Mouse (Mus musculus): ENCODE measurements at regions not wholly inside any gene's neighbourhood (a gene's known extent, or its start where the extent isn't known, plus 50 kb on each side); places are given as distances from the start of the nearest gene placed in this dataset.

- Histone ChIP-seq H3K36me3 (ENCODE audit: control insufficient read depth, insufficient read depth, low read length, poor library complexity, severe bottlenecking) (peaks cover 6% of the 10 kb centered on the region), H3K9ac (ENCODE audit: insufficient read depth, low read depth, low read length, poor library complexity, severe bottlenecking) (no peak overlapping the region), H3K4me1 (ENCODE audit: control insufficient read depth in 2 of 2, insufficient read depth in 2 of 2, low read length in 2 of 2, poor library complexity in 1 of 2) (0 out of 4 replicates have a peak, but pooled peaks cover 0 to 2% of the 10 kb centered on the region in 2 experiments), H3K9me3 (ENCODE audit: control insufficient read depth, insufficient read depth, low read depth, low read length) (no peaks in the 10 kb centered on the region), H3K4me3 (ENCODE audit: insufficient read depth in 1 of 2, low read depth in 1 of 2, low read length in 2 of 2, poor library complexity in 1 of 2, severe bottlenecking in 1 of 2) (no peak overlapping the region), H3K27ac (ENCODE audit: insufficient read depth, low read depth, low read length, poor library complexity, severe bottlenecking) (no peak overlapping the region; the same call in 1 of the 2 replicates)
- no peak for DNase-seq (ENCODE audit: low read depth, low spot score)
- in situ Hi-C loops (cut with MboI; ENCODE audit: low sequenced_read_pairs in 2 of 2, unreplicated experiment in 2 of 2) = no loop called here
- TF ChIP-seq CHD2 (IDR thresholded peaks at IDR 0.05; ENCODE audit: low read depth, low read length) = no peak
- TF ChIP-seq ZC3H11A (IDR thresholded peaks at IDR 0.05; ENCODE audit: borderline replicate concordance, low read depth, low read length) = no peak
- no peak for TF ChIP-seq MAFK (IDR thresholded peaks at IDR 0.05; ENCODE audit: insufficient read depth, low read depth, low read length)
- no peak for TF ChIP-seq ZNF384 (IDR thresholded peaks at IDR 0.05; ENCODE audit: low read depth, low read length)
- no peak for TF ChIP-seq HCFC1 (IDR thresholded peaks at IDR 0.05; ENCODE audit: borderline replicate concordance, insufficient read depth, low read length)
Measured at GRCm38 (mm10) chr15:8817542-8817941, 107.0 kb upstream of the Slc1a3 start.

GRCm38 (mm10) chr15:8816501-8817368 is 106.2 kb upstream of the Slc1a3 start:
- Histone ChIP-seq H3K4me3 (ENCODE audit: insufficient read depth in 1 of 2, low read depth in 1 of 2, low read length in 2 of 2, poor library complexity in 1 of 2, severe bottlenecking in 1 of 2) (no peak overlapping the region), H3K9me3 (ENCODE audit: control insufficient read depth, insufficient read depth, low read depth, low read length) (no peaks in the 10 kb centered on the region), H3K4me1 (ENCODE audit: control insufficient read depth in 2 of 2, insufficient read depth in 2 of 2, low read length in 2 of 2, poor library complexity in 1 of 2) (0 out of 4 replicates have a peak, but pooled peaks cover 0 to 2% of the 10 kb centered on the region in 2 experiments), H3K36me3 (ENCODE audit: control insufficient read depth, insufficient read depth, low read length, poor library complexity, severe bottlenecking) (peaks cover 6% of the 10 kb centered on the region), H3K27ac (ENCODE audit: insufficient read depth, low read depth, low read length, poor library complexity, severe bottlenecking) (no peak overlapping the region), H3K9ac (ENCODE audit: insufficient read depth, low read depth, low read length, poor library complexity, severe bottlenecking) (no peak overlapping the region)
- TF ChIP-seq ZC3H11A (IDR thresholded peaks at IDR 0.05; ENCODE audit: borderline replicate concordance, low read depth, low read length) (no peak), HCFC1 (IDR thresholded peaks at IDR 0.05; ENCODE audit: borderline replicate concordance, insufficient read depth, low read length) (no peak), ZNF384 (IDR thresholded peaks at IDR 0.05; ENCODE audit: low read depth, low read length) (no peak), MAFK (IDR thresholded peaks at IDR 0.05; ENCODE audit: insufficient read depth, low read depth, low read length) (no peak), CHD2 (IDR thresholded peaks at IDR 0.05; ENCODE audit: low read depth, low read length) (no peak)
- DNase-seq (ENCODE audit: low read depth, low spot score) = no peak
- in situ Hi-C loops (cut with MboI; ENCODE audit: low sequenced_read_pairs in 2 of 2, unreplicated experiment in 2 of 2) = no loop called here

DNA sequence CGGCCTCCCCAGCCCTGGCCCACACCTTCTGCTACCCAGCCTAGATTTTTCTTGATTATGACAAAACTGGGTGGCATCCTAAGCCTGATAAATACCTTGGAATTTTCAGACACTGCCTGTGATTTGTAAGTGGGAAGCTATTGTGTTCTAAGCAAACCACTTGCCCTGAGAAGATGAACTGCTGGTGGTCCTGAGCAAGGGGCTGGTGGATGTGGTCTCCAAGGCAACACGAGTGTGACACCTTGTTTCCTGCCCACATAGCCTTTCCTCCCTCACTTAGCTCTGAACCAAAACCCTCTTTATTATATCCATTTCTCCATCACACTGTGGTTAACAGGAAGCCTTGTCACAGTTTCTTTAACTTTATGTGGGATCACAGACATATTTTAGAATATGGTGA is 105.4 kb upstream of the Slc1a3 start:
- no peak for DNase-seq (ENCODE audit: low read depth, low spot score)
- Histone ChIP-seq H3K36me3 (ENCODE audit: control insufficient read depth, insufficient read depth, low read length, poor library complexity, severe bottlenecking) (peaks cover 6% of the 10 kb centered on the region), H3K27ac (ENCODE audit: insufficient read depth, low read depth, low read length, poor library complexity, severe bottlenecking) (no peak overlapping the region), H3K4me1 (ENCODE audit: control insufficient read depth in 2 of 2, insufficient read depth in 2 of 2, low read length in 2 of 2, poor library complexity in 1 of 2) (0 out of 4 replicates have a peak, but pooled peaks cover 0 to 2% of the 10 kb centered on the region in 2 experiments), H3K9ac (ENCODE audit: insufficient read depth, low read depth, low read length, poor library complexity, severe bottlenecking) (no peak overlapping the region), H3K9me3 (ENCODE audit: control insufficient read depth, insufficient read depth, low read depth, low read length) (no peaks in the 10 kb centered on the region), H3K4me3 (ENCODE audit: insufficient read depth in 1 of 2, low read depth in 1 of 2, low read length in 2 of 2, poor library complexity in 1 of 2, severe bottlenecking in 1 of 2) (no peak overlapping the region)
- no peak for TF ChIP-seq CHD2 (IDR thresholded peaks at IDR 0.05; ENCODE audit: low read depth, low read length)
- no peak for TF ChIP-seq MAFK (IDR thresholded peaks at IDR 0.05; ENCODE audit: insufficient read depth, low read depth, low read length)
- no peak for TF ChIP-seq ZNF384 (IDR thresholded peaks at IDR 0.05; ENCODE audit: low read depth, low read length)
- no peak for TF ChIP-seq ZC3H11A (IDR thresholded peaks at IDR 0.05; ENCODE audit: borderline replicate concordance, low read depth, low read length)
- no peak for TF ChIP-seq HCFC1 (IDR thresholded peaks at IDR 0.05; ENCODE audit: borderline replicate concordance, insufficient read depth, low read length)
- in situ Hi-C loops (cut with MboI; ENCODE audit: low sequenced_read_pairs in 2 of 2, unreplicated experiment in 2 of 2) = no loop called here

DNA sequence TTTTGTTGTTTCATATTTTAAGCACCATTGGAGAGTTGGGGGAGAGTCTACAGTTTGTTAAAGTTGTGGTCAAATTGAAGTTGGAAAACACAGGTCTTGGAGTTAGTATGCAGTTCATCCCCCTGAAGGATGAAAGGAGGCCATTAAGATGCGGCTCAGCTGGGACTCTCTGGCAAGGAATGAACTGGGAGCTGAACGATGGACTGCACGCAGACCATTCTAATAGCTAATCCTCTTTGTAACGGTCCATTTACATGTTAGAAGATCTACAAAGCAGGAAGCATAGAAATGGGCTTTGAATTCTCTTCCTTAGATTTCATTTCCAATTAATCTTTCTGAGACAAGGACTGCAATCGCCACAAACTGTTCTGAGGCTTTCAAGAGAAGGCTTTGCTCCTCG is 104.7 kb upstream of the Slc1a3 start:
- no peaks in the 10 kb centered on the region for H3K4me1 ChIP-seq (ENCODE audit: control insufficient read depth in 2 of 2, insufficient read depth in 2 of 2, low read length in 2 of 2, poor library complexity in 1 of 2)
- no peak for DNase-seq (ENCODE audit: low read depth, low spot score)
- no peaks in the 10 kb centered on the region for H3K9me3 ChIP-seq (ENCODE audit: control insufficient read depth, insufficient read depth, low read depth, low read length)
- H3K4me3 ChIP-seq (ENCODE audit: insufficient read depth in 1 of 2, low read depth in 1 of 2, low read length in 2 of 2, poor library complexity in 1 of 2, severe bottlenecking in 1 of 2) = no peak overlapping the region
- H3K27ac ChIP-seq (ENCODE audit: insufficient read depth, low read depth, low read length, poor library complexity, severe bottlenecking) = no peak overlapping the region
- in situ Hi-C loops (cut with MboI; ENCODE audit: low sequenced_read_pairs in 2 of 2, unreplicated experiment in 2 of 2) = no loop called here
- no peak overlapping the region for H3K9ac ChIP-seq (ENCODE audit: insufficient read depth, low read depth, low read length, poor library complexity, severe bottlenecking)
- H3K36me3 ChIP-seq (ENCODE audit: control insufficient read depth, insufficient read depth, low read length, poor library complexity, severe bottlenecking) = peaks cover 2% of the 10 kb centered on the region; the same call in 1 of the 2 replicates
- TF ChIP-seq CHD2 (IDR thresholded peaks at IDR 0.05; ENCODE audit: low read depth, low read length) (no peak), ZC3H11A (IDR thresholded peaks at IDR 0.05; ENCODE audit: borderline replicate concordance, low read depth, low read length) (no peak), MAFK (IDR thresholded peaks at IDR 0.05; ENCODE audit: insufficient read depth, low read depth, low read length) (no peak), ZNF384 (IDR thresholded peaks at IDR 0.05; ENCODE audit: low read depth, low read length) (no peak), HCFC1 (IDR thresholded peaks at IDR 0.05; ENCODE audit: borderline replicate concordance, insufficient read depth, low read length) (no peak)

All from ES-E14 (cell line).